Mouse (Mus musculus) embryo, embryonic 9.5 days (tissue): ENCODE data around the gene Tmem179b.
A peak's percentile ranks its signal among the peaks of the same experiment; 100 is the strongest.
"Not testable (repeated sequence)": the region's sequence is repeated elsewhere in the genome, so short reads cannot be mapped to it uniquely, and the experiment has no call there.

Source experiments
- DNase-seq: peaks from one replicate; pipeline ENCODE4 v3.0.0-alpha.2; 2017; ENCODE audit errors: extremely low spot score

Gene Tmem179b

DNA sequence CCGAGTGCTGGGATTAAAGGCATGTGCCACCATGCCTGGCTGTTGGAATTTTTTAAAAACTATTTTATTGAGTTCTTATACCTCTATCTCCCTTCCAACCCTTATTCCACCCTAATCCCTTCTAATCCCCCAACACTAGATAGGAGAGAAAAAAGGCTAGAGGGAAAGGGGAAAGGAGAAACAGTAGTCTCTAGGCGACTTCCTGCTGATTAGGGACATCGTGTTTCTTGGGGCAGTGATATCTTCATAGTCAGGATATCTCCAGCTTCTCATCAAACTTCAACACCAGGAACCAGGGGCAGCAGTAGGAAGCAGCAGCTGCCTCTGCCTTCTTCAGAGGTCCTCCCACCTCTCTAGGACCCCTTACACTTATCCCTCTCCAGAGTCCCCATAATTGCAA, 39.9 kb downstream of the Tmem179b start:
- DNase-seq = no peak

DNA sequence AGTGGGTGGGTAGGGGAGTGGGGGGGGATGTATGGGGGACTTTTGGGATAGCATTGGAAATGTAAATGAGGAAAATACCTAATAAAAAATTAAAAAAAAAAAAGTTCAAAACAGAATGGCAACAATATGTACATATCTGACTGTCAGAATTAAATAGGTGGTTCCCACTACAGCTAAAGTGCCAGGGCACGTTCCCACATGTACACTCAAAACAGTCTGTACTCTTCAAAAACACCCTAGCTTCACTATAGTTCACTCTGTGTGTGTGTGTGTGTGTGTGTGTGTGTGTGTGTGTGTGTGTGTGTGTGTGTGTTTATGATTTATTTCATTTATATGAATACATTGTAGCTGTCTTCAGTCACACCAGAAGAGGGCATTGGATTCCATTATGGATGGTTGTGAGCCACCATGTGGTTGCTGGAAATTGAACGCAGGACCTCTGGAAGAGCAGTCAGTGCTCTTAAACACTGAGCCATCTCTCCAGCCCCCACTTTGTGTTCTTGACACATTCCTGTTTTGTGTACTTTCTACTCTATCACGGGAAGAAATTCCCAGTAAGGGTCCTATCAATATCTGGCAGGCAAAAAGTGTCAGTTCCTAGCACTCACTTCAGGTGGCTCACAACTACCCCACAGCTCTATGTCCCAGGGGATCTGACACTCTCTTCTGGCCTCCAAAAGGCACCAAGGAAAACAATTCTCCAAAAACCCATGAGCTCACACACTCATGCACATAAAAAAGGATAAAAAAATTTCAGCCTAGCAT, 45.8 kb downstream of the Tmem179b start:
- DNase-seq = not testable (repeated sequence)

- DNase-seq = peak; percentile 62
Measured at GRCm38 (mm10) chr19:8727495-8728114, 46.7 kb downstream of the Tmem179b start.

DNA sequence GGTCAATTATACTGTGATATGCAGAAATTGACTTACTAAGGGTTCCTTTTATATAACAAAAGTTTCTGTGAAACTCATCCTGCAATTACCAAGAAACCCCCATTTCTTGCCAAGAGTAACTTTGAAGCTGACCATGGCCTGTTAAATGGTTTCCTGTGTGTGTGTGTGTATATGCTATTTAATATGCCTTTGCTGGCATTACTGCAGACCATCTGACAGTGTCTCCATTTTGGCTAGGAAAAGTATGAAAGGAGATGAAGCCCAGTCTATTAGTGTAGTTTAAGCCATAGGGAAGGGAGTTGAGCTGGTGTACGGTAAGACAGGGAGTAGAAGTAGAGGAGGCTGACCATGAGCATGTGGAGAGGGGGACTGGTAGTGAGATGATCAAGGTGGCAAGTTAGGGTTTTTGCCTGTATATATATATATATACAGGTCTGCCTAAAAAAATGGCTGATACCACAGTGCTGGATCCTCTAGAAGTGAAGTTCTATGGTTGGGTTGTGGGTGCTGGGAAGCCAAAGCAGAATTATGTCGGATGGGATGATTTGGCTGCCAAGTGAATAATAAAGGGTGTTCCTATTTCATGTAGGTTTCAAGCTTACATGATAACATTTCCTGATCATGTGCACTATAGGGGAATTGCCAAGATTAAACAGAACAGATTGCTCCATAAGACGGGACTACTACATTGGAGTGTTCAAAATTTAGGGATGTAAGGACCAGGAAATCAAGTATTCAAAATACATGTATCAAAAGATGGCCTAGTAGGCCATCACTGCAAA, 47.5 kb downstream of the Tmem179b start:
- peak; percentile 58 for DNase-seq

- no peak for DNase-seq
Measured at GRCm38 (mm10) chr19:8725081-8725613, 49.1 kb downstream of the Tmem179b start.

- no peak for DNase-seq
Measured at GRCm38 (mm10) chr19:8724392-8724791, 49.9 kb downstream of the Tmem179b start.

DNA sequence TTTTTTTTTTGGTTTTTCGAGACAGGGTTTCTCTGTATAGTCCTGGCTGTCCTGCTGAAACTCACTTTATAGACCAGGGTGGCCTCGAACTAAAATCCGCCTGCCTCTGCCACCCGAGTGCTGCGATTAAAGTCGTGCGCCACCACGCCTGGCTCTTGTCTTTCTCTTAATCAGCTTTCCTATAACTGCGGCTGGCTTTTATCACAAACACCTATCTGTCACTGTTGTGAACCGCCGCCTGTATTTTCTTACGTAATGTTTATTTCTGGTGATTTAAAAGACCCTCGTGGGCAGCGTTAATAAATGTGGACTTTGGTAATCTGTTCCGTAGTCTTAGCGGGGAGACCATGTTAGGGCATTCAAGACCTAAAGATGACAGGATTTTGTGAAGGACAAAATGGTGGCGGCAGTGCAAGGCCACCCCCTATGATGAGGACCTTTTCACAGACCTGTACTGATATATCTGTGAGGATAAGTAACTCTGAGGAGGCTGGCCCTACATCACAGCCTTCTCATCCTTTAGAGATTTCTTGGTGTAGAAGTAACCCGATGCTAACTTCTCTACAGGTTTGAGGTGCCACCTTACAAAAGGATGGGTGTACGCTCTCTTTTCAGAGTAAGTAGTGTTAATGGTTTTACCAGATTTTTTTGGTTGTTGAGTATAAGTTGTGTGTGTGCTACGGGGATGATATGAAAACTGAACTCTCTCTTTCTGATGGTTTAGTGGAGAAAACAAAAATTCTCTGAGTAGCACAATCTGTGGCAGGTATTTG, 50.5 kb downstream of the Tmem179b start:
- no peak for DNase-seq

- DNase-seq = peak; percentile 96
Measured at GRCm38 (mm10) chr19:8722907-8723573, 51.2 kb downstream of the Tmem179b start, which contains the start of gene Slc3a2. Gene Slc3a2 (minus strand): TSS chr19:8723369.

GRCm38 (mm10) chr19:8722559-8722906, 51.7 kb downstream of the Tmem179b start:
- no peak for DNase-seq
